Mouse (Mus musculus): ENCODE data around the gene E130114P18Rik.

GRCm38 (mm10) chr4:97777706-97778176, at the start of gene E130114P18Rik:
- no peak for TF ChIP-seq TAL1 (IDR thresholded peaks at IDR 0.05; ENCODE audit: low read length)
- no peak for TF ChIP-seq GATA1 (IDR thresholded peaks at IDR 0.05; ENCODE audit: low read length)

Data from erythroblast, embryonic 14.5 days (primary cell).